Mouse (Mus musculus): ENCODE measurements around the gene Znhit6. TPM values are rescaled to one million over a fixed set of nuclear protein-coding genes. Genes with fewer than 3 reads are reported as not detected.

Gene Znhit6
- polyA plus RNA-seq, 1 experiment from 2014 or later = 35.7 TPM

DNA sequence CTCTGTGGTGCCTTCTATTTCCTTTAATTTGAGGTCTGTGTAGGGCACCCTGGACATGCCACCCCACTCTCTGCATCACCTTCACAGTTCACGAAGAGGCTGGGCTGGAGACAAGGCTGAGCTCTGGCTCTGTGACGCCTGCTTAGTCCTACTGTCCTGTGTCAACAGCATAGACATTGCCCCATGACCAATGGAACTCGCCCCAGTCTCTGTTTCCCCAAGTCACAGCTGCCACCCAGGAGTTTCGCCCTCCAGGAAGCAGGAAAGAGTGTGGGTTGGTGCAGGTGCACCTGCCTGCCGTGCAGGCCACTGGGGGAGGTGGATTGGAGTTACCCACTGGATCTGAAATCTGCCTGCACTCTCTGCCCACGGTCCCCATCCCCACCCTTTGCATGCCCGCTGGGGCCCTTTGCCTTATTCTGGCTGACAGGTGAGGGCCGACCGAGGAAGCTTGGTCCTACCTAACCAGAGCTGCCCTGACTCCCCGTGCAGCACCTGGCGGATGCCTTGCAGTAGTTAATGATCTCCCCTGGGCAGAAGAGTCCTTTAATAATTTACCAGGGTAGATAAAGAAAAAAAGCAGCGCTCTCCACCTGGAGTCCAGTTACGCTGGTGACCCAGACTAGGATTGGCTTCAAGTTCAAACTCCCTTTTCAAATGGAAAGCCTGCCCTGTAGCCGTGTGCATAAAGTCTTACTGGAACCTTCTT, 58.2 kb downstream of the Znhit6 start:
- no peaks in the 10 kb centered on the region for H3K36me3 ChIP-seq (ENCODE audit: insufficient read depth)
- TF ChIP-seq CTCF (IDR thresholded peaks at IDR 0.05; ENCODE audit: low read depth) = no peak
- DNase-seq = no peak
- no peaks in the 10 kb centered on the region for H3K27me3 ChIP-seq (ENCODE audit: insufficient read depth, low read length)
- peak; percentile 52 for ATAC-seq (ENCODE audit: insufficient read depth)
- WGBS = 60% methylated on average over 14 of the region's 14 CpGs
- no peaks in the 10 kb centered on the region for H3K9me3 ChIP-seq (ENCODE audit: low read depth, low read length)
- peak overlapping the region; percentile 58; the same call in 1 of the 2 replicates for H3K27ac ChIP-seq (ENCODE audit: low read depth)
- H3K4me1 ChIP-seq (ENCODE audit: insufficient read depth) = 0 out of 2 replicates have a peak, but pooled peaks cover 6% of the 10 kb centered on the region
- H3K9ac ChIP-seq = no peak overlapping the region
- no peak overlapping the region for H3K4me3 ChIP-seq (ENCODE audit: low read depth, low read length)
- no peak overlapping the region for H3K4me2 ChIP-seq

DNA sequence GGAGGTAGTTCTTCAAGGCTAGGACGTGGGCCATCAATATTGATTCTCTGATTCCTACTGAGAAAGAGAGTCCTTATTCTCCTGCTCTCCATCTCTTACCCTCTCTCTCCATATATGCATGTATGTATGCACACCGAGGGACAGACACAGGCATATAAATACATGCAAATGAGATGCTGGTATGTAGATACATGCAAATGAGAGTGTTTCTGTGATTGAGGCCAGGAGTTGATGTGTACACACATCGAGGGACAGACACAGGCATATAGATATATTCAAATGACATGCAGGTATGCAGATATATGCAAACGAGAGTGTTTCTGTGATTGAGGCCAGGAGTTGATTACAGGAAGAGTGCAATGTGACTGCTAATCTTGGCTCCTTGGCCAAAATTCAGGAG, 64.2 kb downstream of the Znhit6 start:
- H3K27ac ChIP-seq (ENCODE audit: low read depth) = no peak overlapping the region
- no peak for TF ChIP-seq CTCF (IDR thresholded peaks at IDR 0.05; ENCODE audit: low read depth)
- 77% methylated on average over 4 of the region's 4 CpGs for WGBS

GRCm38 (mm10) chr3:145640583-145640982, 64.6 kb downstream of the Znhit6 start:
- no peak for DNase-seq
- Histone ChIP-seq H3K4me2 (no peak overlapping the region), H3K4me1 (ENCODE audit: insufficient read depth) (no peaks in the 10 kb centered on the region), H3K9me3 (ENCODE audit: low read depth, low read length) (no peaks in the 10 kb centered on the region), H3K36me3 (ENCODE audit: insufficient read depth) (no peaks in the 10 kb centered on the region), H3K27me3 (ENCODE audit: insufficient read depth, low read length) (no peaks in the 10 kb centered on the region), H3K9ac (no peak overlapping the region), H3K4me3 (ENCODE audit: low read depth, low read length) (no peak overlapping the region), H3K27ac (ENCODE audit: low read depth) (no peak overlapping the region)
- no peak for ATAC-seq (ENCODE audit: insufficient read depth)
- no peak for TF ChIP-seq CTCF (IDR thresholded peaks at IDR 0.05; ENCODE audit: low read depth)
- WGBS = 50% methylated on average over 4 of the region's 4 CpGs

More for the DNA sequence above, 64.2 kb downstream of the Znhit6 start:
- H3K9me3 ChIP-seq (ENCODE audit: low read depth, low read length) = no peaks in the 10 kb centered on the region
- no peak for ATAC-seq (ENCODE audit: insufficient read depth)
- H3K4me1 ChIP-seq (ENCODE audit: insufficient read depth) = no peaks in the 10 kb centered on the region
- no peak for DNase-seq
- H3K36me3 ChIP-seq (ENCODE audit: insufficient read depth) = no peaks in the 10 kb centered on the region
- no peak overlapping the region for H3K4me2 ChIP-seq
- H3K27me3 ChIP-seq (ENCODE audit: insufficient read depth, low read length) = no peaks in the 10 kb centered on the region
- no peak overlapping the region for H3K9ac ChIP-seq
- H3K4me3 ChIP-seq (ENCODE audit: low read depth, low read length) = no peak overlapping the region

GRCm38 (mm10) chr3:145641036-145641685, 65.2 kb downstream of the Znhit6 start:
- Histone ChIP-seq H3K4me3 (ENCODE audit: low read depth, low read length) (no peak overlapping the region), H3K9ac (no peak overlapping the region), H3K27me3 (ENCODE audit: insufficient read depth, low read length) (no peaks in the 10 kb centered on the region), H3K27ac (ENCODE audit: low read depth) (no peak overlapping the region), H3K4me2 (no peak overlapping the region), H3K36me3 (ENCODE audit: insufficient read depth) (no peaks in the 10 kb centered on the region), H3K9me3 (ENCODE audit: low read depth, low read length) (no peaks in the 10 kb centered on the region), H3K4me1 (ENCODE audit: insufficient read depth) (no peaks in the 10 kb centered on the region)
- 80% methylated on average over 5 of the region's 5 CpGs for WGBS
- no peak for TF ChIP-seq CTCF (IDR thresholded peaks at IDR 0.05; ENCODE audit: low read depth)
- DNase-seq (no peak), ATAC-seq (ENCODE audit: insufficient read depth) (no peak)

GRCm38 (mm10) chr3:145641878-145642277, 65.9 kb downstream of the Znhit6 start:
- DNase-seq (peak; percentile 69), ATAC-seq (ENCODE audit: insufficient read depth) (no peak)
- 46% methylated on average over 3 of the region's 3 CpGs for WGBS

DNA sequence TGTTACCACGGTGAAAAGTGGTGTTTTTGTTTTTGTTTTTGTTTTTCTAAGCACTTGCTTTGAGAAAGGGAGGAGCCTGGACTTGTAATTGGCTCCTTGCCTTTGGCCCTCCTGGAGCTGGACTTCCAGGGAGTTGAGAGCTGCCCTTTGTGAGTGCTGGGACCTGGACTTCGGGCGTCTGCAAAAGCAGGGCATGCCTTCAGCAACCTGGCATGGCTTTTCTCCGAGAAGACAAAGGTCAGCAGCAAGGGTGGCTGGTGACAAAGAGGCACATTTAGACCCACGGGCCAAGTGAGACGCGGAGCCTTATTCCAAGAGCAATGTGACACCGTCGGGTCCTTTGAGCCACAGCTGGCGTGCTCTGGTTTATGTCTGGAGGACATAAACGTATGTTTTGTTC, 66.9 kb downstream of the Znhit6 start:
- Histone ChIP-seq H3K9ac (no peak overlapping the region), H3K27ac (ENCODE audit: low read depth) (no peak overlapping the region), H3K4me2 (no peak overlapping the region), H3K4me3 (ENCODE audit: low read depth, low read length) (no peak overlapping the region), H3K36me3 (ENCODE audit: insufficient read depth) (peaks cover 10% of the 10 kb centered on the region), H3K27me3 (ENCODE audit: insufficient read depth, low read length) (no peaks in the 10 kb centered on the region), H3K4me1 (ENCODE audit: insufficient read depth) (no peaks in the 10 kb centered on the region; the same call in none of the 2 replicates), H3K9me3 (ENCODE audit: low read depth, low read length) (no peaks in the 10 kb centered on the region)
- ATAC-seq (ENCODE audit: insufficient read depth) (no peak), DNase-seq (no peak)
- no peak for TF ChIP-seq CTCF (IDR thresholded peaks at IDR 0.05; ENCODE audit: low read depth)
- 63% methylated on average over 11 of the region's 11 CpGs for WGBS

More at GRCm38 (mm10) chr3:145641878-145642277, 65.9 kb downstream of the Znhit6 start:
- H3K9ac ChIP-seq = no peak overlapping the region
- no peaks in the 10 kb centered on the region for H3K4me1 ChIP-seq (ENCODE audit: insufficient read depth)
- no peak overlapping the region for H3K4me3 ChIP-seq (ENCODE audit: low read depth, low read length)
- TF ChIP-seq CTCF (IDR thresholded peaks at IDR 0.05; ENCODE audit: low read depth) = no peak
- no peaks in the 10 kb centered on the region for H3K27me3 ChIP-seq (ENCODE audit: insufficient read depth, low read length)
- no peak overlapping the region for H3K4me2 ChIP-seq
- no peaks in the 10 kb centered on the region for H3K9me3 ChIP-seq (ENCODE audit: low read depth, low read length)
- H3K27ac ChIP-seq (ENCODE audit: low read depth) = no peak overlapping the region
- no peaks in the 10 kb centered on the region for H3K36me3 ChIP-seq (ENCODE audit: insufficient read depth)

- no peak for ATAC-seq (ENCODE audit: insufficient read depth)
- no peak overlapping the region for H3K27ac ChIP-seq (ENCODE audit: low read depth)
- TF ChIP-seq CTCF (IDR thresholded peaks at IDR 0.05; ENCODE audit: low read depth) = no peak
- H3K27me3 ChIP-seq (ENCODE audit: insufficient read depth, low read length) = no peaks in the 10 kb centered on the region
- H3K36me3 ChIP-seq (ENCODE audit: insufficient read depth) = peaks cover 17% of the 10 kb centered on the region
- no peak overlapping the region for H3K4me2 ChIP-seq
- H3K9me3 ChIP-seq (ENCODE audit: low read depth, low read length) = no peaks in the 10 kb centered on the region
- WGBS = 79% methylated on average over 6 of the region's 6 CpGs
- H3K9ac ChIP-seq = no peak overlapping the region
- no peak for DNase-seq
- peaks cover 8% of the 10 kb centered on the region for H3K4me1 ChIP-seq (ENCODE audit: insufficient read depth)
- H3K4me3 ChIP-seq (ENCODE audit: low read depth, low read length) = no peak overlapping the region
Measured at GRCm38 (mm10) chr3:145645463-145645862, 69.5 kb downstream of the Znhit6 start.
